Mouse (Mus musculus) megakaryocyte-erythroid progenitor cell, adult 5 weeks (primary cell): Measurements from ENCODE around the gene Zdhhc9. TPM values are rescaled to one million over a fixed set of nuclear protein-coding genes. Genes with fewer than 3 reads are reported as not detected.

ENCODE experiments used
- polyA plus RNA-seq: library from polyadenylated mRNA; stranded (reverse); fragments of >175 nt; gene quantifications from 2 replicates; pipeline ENCODE4 v1.2.3, GENCODE M21; 2012

Gene Zdhhc9
- polyA plus RNA-seq = 5.4 and 7.2 TPM in 2 replicates

DNA sequence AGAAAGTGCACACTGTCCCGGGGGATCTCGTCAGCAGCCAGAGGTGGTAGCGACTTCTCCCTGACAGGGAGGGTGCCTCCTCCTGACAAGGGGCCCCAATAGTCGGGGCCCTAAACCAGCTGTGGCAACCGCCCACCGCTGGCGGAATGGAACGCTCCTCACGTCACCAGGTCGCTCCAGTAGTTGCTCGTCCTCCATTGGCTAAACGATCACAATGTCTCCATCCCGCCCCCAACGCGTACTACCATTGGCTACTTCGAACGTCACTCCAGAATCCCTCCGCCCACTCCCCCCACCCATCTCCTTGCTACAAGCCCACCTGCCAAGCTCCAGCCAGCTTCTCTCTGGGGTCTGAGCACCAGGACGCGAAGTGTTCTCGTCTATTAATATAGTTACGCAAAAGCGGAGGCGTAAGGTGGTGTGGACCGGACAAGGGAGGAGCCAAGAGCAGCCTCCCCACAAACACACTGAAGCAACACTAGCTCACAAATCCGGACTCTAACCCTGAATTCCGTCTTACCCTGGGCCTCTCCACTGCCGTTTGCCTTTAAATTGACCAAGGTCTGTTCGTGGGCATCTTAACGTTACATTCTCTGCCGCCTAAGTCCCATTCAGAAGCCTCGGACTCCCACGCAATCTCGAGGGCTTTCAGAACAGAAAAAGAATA lies at the start of gene Zdhhc9:
Zdhhc9 (minus strand) TSS at position 360 of the 667 bp plus-strand sequence.

DNA sequence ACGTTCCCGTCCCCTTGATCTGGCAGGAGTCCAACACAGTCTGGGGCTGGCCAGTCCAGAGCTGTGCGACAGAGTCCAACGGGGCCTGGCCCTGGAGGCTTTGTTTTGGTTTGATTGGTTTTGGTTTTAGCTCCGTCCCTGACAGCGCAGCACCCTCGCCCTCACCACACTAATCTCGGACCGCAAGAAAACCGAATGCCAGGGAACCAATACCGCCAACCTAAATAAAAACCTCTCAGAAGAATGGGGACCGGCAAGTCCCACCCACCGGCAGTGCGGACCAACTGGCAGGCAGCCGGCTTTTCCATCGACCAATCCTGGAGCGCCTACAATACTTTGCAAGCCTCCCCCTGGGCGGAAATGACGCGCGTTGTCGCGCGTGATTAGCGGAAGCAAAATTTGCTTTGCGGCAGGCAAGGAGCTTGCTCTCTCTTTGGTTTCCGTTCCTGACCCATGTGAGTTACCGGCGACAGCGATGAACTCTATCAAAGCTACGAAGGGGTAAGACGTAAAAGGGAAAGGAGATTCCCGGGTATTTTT lies 47.9 kb upstream of the Zdhhc9 start, which contains the start of gene Utp14a:
Utp14a (plus strand) TSS at position 395 of the 540 bp plus-strand sequence.

DNA sequence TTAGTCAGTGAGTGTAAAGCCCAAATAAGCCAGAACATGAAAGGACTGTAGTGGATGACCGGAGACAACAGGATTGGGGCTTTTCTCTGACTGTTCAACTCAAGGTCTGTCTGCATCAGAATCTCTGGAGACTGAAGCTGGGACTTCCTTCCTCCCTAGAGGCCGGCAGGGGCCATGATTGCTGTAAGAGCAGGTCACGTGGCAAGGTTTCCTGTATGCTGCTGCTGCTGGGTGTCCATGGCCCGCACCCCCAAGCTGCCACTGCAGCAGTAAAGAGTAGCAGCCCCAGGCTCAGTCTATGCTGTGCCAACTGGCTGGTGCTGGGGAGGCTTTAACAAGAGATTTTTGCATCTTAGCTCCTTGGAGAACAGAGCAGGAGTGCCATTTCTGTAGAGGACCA lies 62.4 kb downstream of the Zdhhc9 start, which contains the start of gene Sash3:
Sash3 (plus strand) TSS at position 175 of the 400 bp plus-strand sequence.

Other genes starting within 250 kb of the Zdhhc9 start
- gene Apln, start 174.0 kb downstream of the Zdhhc9 start, polyA plus RNA-seq = 0.26 and 0.48 TPM in 2 replicates
- gene Xpnpep2, start 100.2 kb downstream of the Zdhhc9 start, polyA plus RNA-seq = not detected in 2 replicates
- gene Sash3, start 62.4 kb downstream of the Zdhhc9 start, polyA plus RNA-seq = 43.3 and 51.0 TPM in 2 replicates
- 10.4 and 11.7 TPM in 2 replicates for gene Utp14a, start 48.0 kb upstream of the Zdhhc9 start, polyA plus RNA-seq
- 8.8 and 11.7 TPM in 2 replicates for gene Bcorl1, start 132.5 kb upstream of the Zdhhc9 start, polyA plus RNA-seq